Mouse (Mus musculus) testis, adult 2 months (tissue): ENCODE measurements around the gene Olfr165.

Experiments
- CTCF ChIP-seq: fragments of 200-500 bp; IDR thresholded peaks from 2 replicates; pipeline ENCODE4 v1.5.1; 2012; ENCODE audit warnings: low read depth, mild to moderate bottlenecking, inconsistent platforms, low read length, moderate library complexity; ENCODE audit not compliant: control insufficient read depth, insufficient read depth, insufficient replicate concordance
- POLR2A ChIP-seq: fragments of 200-500 bp; IDR thresholded peaks from 2 replicates; pipeline ENCODE4 v1.6.1; 2012; ENCODE audit warnings: low read depth, mild to moderate bottlenecking, inconsistent platforms, low read length, moderate library complexity; ENCODE audit not compliant: control insufficient read depth

DNA sequence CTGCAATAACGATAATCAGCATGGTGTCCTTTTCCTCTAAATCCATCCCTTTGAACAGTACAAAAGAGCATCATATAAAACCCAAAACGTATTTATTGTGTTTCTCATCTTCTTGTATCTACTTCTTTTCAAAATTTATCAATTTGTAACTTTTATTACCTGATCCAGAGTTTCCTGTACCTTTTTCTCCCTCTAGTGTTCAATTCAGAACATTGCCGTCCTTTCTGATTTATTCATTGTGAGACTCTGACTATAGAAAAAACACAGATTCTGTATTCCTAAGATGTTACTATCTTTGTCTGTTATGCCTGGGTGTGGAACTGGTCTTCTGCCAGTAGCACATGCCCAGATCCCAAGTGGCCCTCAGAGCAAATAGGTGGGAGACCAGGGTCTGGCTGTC is 35.0 kb downstream of the Olfr165 start:
- TF ChIP-seq CTCF (no peak), POLR2A (no peak)
